Mouse (Mus musculus) heart, adult 2 months (tissue): ENCODE measurements around the gene 1700029P11Rik.

Source experiments
- CTCF ChIP-seq: fragments of 200-600 bp; IDR thresholded peaks from 2 replicates; pipeline ENCODE4 v1.8.1; 2022; ENCODE audit warnings: antibody characterized with exemption, mild to moderate bottlenecking, moderate library complexity
- EP300 ChIP-seq: fragments of 200-500 bp; IDR thresholded peaks from 2 replicates; pipeline ENCODE4 v1.6.1; 2011; ENCODE audit warnings: low read depth, low read length, control low read depth; ENCODE audit not compliant: insufficient read depth
- POLR2A ChIP-seq: fragments of 200-500 bp; IDR thresholded peaks from 2 replicates; pipeline ENCODE4 v1.6.1; 2011; ENCODE audit warnings: mild to moderate bottlenecking, low read depth, low read length, control low read depth; ENCODE audit not compliant: insufficient read depth

GRCm38 (mm10) chr15:81952310-81952709 is 28.0 kb upstream of the 1700029P11Rik start:
- TF ChIP-seq CTCF (no peak), POLR2A (no peak), EP300 (no peak)
